Mouse (Mus musculus): ENCODE measurements around the gene Inpp4b. TPM values are rescaled to one million over a fixed set of nuclear protein-coding genes. Genes with fewer than 3 reads are reported as not detected.

The Inpp4b gene
- polyA plus RNA-seq, 1 experiment, result 2.6 TPM

- no peak for DNase-seq (ENCODE audit: low read depth)
Observed at GRCm38 (mm10) chr8:81466776-81467175, 124.4 kb downstream of the Inpp4b start.

- DNase-seq (ENCODE audit: low read depth), result no peak
Observed at GRCm38 (mm10) chr8:81478674-81479073, 136.3 kb downstream of the Inpp4b start.

GRCm38 (mm10) chr8:81483834-81484233 lies 141.5 kb downstream of the Inpp4b start:
- no peak for DNase-seq (ENCODE audit: low read depth)

- no peak for DNase-seq (ENCODE audit: low read depth)
Observed at GRCm38 (mm10) chr8:81485626-81486025, 143.3 kb downstream of the Inpp4b start.

- no peak for DNase-seq (ENCODE audit: low read depth)
Observed at GRCm38 (mm10) chr8:81489894-81490661, 147.7 kb downstream of the Inpp4b start.

DNA sequence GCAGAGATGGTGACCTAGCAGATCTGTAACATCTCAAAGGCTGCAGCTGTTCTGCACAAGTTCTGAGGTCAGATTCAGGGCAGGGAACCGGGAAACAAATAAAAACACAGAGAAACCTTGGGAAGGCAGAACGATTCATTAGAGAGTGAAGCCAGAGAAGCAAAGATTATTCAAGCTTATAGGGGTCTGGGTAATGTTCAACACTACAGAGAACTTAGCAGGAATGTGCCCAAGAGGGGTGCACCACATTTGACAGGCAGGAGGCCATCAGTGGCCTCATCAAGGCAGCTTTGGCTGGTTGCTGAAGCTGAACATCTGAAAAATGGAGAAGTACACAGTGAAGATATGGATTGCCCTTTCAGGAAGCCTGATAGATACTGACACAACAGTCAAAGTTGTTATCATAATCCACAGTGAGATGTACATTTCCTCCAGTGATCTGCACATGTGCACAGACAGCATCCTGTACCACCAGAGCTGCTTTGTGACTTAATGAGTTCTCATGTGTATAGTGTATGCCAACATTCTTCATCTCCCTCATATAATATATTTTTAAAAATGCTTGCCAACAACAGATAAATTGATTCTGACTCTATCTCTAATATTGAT lies 148.8 kb downstream of the Inpp4b start:
- DNase-seq (ENCODE audit: low read depth), result no peak

GRCm38 (mm10) chr8:81491706-81492204 lies 149.4 kb downstream of the Inpp4b start:
- DNase-seq (ENCODE audit: low read depth), result no peak

- DNase-seq (ENCODE audit: low read depth), result no peak
Observed at GRCm38 (mm10) chr8:81494823-81495222, 152.5 kb downstream of the Inpp4b start.

GRCm38 (mm10) chr8:81497646-81498045 lies 155.3 kb downstream of the Inpp4b start:
- DNase-seq (ENCODE audit: low read depth), result no peak

- DNase-seq (ENCODE audit: low read depth), result no peak
Observed at GRCm38 (mm10) chr8:81502216-81502615, 159.9 kb downstream of the Inpp4b start.

DNA sequence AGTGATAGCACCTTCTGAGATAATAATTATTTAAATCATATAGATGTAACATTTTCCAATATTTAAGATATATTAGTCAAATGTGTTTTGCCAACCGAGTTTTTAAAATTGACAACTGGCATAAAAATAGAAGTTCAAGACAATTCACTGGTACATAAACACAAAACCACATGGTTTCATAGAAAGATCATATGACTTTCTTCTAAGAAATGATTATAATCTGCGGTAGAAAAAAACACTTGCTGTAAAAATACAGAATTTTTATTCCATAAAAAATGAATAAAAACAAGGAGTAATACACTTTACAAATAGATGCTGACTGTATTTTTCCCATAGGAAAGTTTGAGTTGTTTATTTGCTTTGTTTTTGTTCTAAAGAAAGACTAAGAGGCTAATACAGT lies 160.6 kb downstream of the Inpp4b start:
- DNase-seq (ENCODE audit: low read depth), result no peak

DNA sequence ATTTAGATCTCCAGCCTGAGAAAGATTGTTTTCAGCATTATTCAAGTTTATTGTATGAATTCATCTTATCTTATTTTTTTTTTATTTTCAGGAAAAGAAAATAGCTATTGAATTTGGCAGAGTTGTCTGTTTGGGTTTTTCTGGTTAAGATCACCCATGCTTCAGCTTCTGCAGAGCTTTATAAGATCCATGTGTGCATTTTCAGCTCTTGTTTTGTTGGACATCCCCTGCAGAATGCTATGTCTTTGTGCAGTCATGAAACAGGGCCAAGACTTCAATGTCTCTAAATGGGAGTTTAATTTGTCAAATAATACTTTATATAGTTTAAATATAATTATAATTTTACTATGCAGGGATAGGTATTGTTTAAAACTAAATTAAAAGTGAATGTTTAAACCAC lies 170.5 kb downstream of the Inpp4b start:
- DNase-seq (ENCODE audit: low read depth), result no peak

GRCm38 (mm10) chr8:81514425-81514824 lies 172.1 kb downstream of the Inpp4b start:
- no peak for DNase-seq (ENCODE audit: low read depth)

DNA sequence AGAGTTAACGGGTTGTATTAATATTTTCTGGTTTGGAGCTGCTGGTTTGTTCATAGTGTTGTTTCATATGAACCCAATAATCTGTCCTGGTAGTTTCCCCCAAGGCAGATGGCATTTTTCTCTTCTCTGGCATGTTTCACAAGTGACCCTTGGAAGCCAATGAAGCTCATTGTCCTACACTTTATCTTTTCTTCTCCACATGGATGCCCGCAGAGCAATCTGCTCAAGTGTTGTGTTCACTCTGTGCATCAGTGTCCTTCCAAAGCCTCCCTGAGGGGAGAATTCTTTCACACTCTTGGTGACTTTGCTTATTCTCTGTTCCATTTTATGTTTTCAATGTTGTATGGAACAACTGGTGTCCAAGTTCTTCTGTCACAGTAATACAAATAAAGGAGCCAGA lies 179.7 kb downstream of the Inpp4b start:
- no peak for DNase-seq (ENCODE audit: low read depth)

- DNase-seq (ENCODE audit: low read depth), result no peak
Observed at GRCm38 (mm10) chr8:81524561-81524960, 182.2 kb downstream of the Inpp4b start.

DNA sequence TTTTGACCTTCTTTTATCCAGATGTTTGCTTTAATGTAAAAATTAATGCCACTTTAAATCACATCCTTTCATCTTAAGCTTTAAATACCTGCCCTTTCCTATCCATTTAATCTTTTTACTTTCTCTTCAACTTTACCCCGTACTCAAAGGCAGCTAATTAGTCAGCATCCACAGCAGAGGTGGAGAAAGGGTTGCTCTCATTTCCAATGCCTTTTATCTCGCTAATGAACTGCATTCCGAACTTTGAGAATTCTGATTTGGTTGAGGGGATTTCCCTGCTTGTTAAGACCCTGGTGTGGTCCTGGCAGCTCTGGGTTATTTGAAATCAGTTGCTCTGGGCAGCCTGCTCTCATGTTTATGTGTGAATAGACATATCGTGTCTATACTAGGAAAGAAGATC lies 185.3 kb downstream of the Inpp4b start:
- DNase-seq (ENCODE audit: low read depth), result no peak

GRCm38 (mm10) chr8:81538310-81538709 lies 196.0 kb downstream of the Inpp4b start:
- DNase-seq (ENCODE audit: low read depth), result no peak

- DNase-seq (ENCODE audit: low read depth), result no peak
Observed at GRCm38 (mm10) chr8:81558550-81558949, 216.2 kb downstream of the Inpp4b start.

GRCm38 (mm10) chr8:81562405-81562804 lies 220.0 kb downstream of the Inpp4b start:
- DNase-seq (ENCODE audit: low read depth), result no peak

DNA sequence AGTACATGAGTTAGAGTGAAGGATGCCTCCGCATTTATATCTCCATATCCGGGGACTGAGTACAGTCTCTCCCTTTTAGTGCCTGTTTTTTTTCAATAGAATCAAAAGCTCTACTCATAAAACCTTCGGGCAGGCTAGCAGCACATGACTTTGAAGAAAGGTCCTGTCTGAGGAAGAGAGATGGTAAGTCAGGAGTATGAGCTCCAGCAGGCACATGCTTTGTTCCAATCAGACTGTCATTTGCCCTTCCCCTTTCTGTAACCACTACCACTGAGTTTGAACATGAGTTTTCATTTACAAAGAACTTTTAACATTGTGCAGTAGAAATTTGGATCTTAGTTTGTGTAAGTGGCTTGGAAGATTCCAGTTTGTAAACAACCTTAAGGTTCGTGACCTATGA lies 223.1 kb downstream of the Inpp4b start:
- DNase-seq (ENCODE audit: low read depth), result no peak

GRCm38 (mm10) chr8:81572319-81573104 lies 230.2 kb downstream of the Inpp4b start:
- no peak for DNase-seq (ENCODE audit: low read depth)

DNA sequence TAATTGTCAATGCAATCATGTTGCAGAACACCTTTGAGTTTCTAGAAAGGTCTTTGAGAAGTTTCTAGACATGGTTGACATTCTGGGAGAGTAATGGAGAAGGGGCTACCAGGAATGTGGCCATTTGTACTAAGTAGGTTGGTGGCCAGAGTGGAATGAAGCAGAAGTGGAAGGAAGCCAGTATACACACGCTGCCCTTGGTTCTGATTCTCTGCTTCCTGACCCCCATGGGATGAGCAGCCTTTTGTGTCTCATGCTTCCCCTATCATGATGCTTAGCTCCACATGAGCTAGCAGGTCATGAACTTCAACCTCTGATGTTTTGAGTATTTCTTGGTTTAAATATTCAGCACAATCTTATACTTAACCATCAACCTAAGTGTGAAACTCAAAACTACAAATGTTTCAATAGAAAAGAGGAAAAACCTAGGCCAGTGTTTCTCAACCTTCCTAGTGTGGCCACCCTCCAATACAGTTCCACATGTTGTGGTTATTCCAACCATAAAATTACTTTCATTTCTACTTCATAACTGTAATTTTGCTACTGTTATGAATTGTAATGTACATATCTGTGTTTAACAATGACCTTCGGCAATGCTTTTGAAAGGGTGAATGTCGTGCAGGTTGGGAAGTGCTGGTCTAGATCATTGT lies 233.0 kb downstream of the Inpp4b start:
- no peak for DNase-seq (ENCODE audit: low read depth)
